Mouse (Mus musculus) CH12.LX (cell line): ENCODE results near the gene Lzts2. TPM values are rescaled to one million over a fixed set of nuclear protein-coding genes. Genes with fewer than 3 reads are reported as not detected.

Experiments
- DNase-seq: peaks from one replicate; pipeline ENCODE4 v3.0.0-alpha.2; 2013; ENCODE audit errors: extremely low read depth
- H3K27ac ChIP-seq: 2 replicates; pipeline ENCODE4 v1.5.1; 2012; ENCODE audit warnings: low read depth, mild to moderate bottlenecking, control low read depth, moderate library complexity; ENCODE audit not compliant: insufficient read depth
- H3K27me3 ChIP-seq: replicated peaks from 2 replicates; pipeline ENCODE3; 2012; ENCODE audit warnings: inconsistent platforms
- H3K36me3 ChIP-seq, 2 experiments: replicated peaks in 1 of 2; 2 replicates each; pipeline versions ENCODE3 to v1.6.1; 2012; ENCODE audit warnings: inconsistent platforms in 1 of 2, low read length in 1 of 2, mild to moderate bottlenecking in 1 of 2, mixed read lengths in 1 of 2, moderate library complexity in 1 of 2; ENCODE audit not compliant: control insufficient read depth in 1 of 2, insufficient read depth in 1 of 2
- H3K4me1 ChIP-seq, 2 experiments: 2 replicates each; pipeline ENCODE4 v1.6.1; 2012; ENCODE audit warnings: inconsistent platforms in 1 of 2, moderate library complexity in 1 of 2; ENCODE audit not compliant: insufficient read depth in 2 of 2, control insufficient read depth in 1 of 2
- H3K4me2 ChIP-seq: 2 replicates; pipeline ENCODE4 v1.6.1; 2012; ENCODE audit warnings: low read depth, mild to moderate bottlenecking, control low read depth; ENCODE audit not compliant: poor library complexity, insufficient read depth, severe bottlenecking
- H3K4me3 ChIP-seq, 3 experiments: fragments of 150-350 bp in 1 of 3; sonication (generic) in 1 of 3; replicated peaks in 1 of 3; 2 replicates each; pipeline versions ENCODE3 to v1.5.1; 2011 to 2012; ENCODE audit warnings: low read depth in 2 of 3, low read length in 2 of 3, mild to moderate bottlenecking in 2 of 3, moderate library complexity in 2 of 3, control low read depth in 1 of 3, improper control_type of control experiment in 1 of 3, inconsistent platforms in 1 of 3, mixed read lengths in 1 of 3; ENCODE audit not compliant: poor library complexity in 1 of 3
- H3K79me2 ChIP-seq: replicated peaks from 2 replicates; pipeline ENCODE4 v1.6.1; 2012; ENCODE audit warnings: mild to moderate bottlenecking, moderate library complexity; ENCODE audit not compliant: control insufficient read depth, poor library complexity, insufficient read depth, severe bottlenecking; ENCODE audit errors: extremely low read depth
- H3K9ac ChIP-seq: 2 replicates; pipeline ENCODE4 v1.6.1; 2012; ENCODE audit warnings: low read depth, mild to moderate bottlenecking, control low read depth, moderate library complexity; ENCODE audit not compliant: insufficient read depth
- H3K9me3 ChIP-seq: replicated peaks from 2 replicates; pipeline ENCODE3; 2012; ENCODE audit warnings: low read length, inconsistent platforms, mixed read lengths
- CTCF ChIP-seq, 2 experiments: IDR thresholded peaks in 1 of 2; conservative IDR thresholded peaks in 1 of 2; 2 replicates each; pipeline ENCODE4 v1.5.1; 2011 to 2012; ENCODE audit warnings: low read depth in 2 of 2, low read length in 2 of 2, improper control_type of control experiment in 1 of 2, inconsistent platforms in 1 of 2, mild to moderate bottlenecking in 1 of 2, moderate library complexity in 1 of 2
- ELF1 ChIP-seq: IDR thresholded peaks from 2 replicates; pipeline ENCODE4 v1.6.1; 2014; ENCODE audit warnings: low read depth, mild to moderate bottlenecking, inconsistent platforms, low read length, improper control_type of control experiment
- ETS1 ChIP-seq: conservative IDR thresholded peaks from 2 replicates; pipeline ENCODE4 v1.6.1; 2012; ENCODE audit warnings: low read depth, mild to moderate bottlenecking, inconsistent platforms, low read length, improper control_type of control experiment, moderate library complexity
- GABPA ChIP-seq: IDR thresholded peaks from 2 replicates; pipeline ENCODE4 v1.6.1; 2012; ENCODE audit warnings: low read depth, low read length, improper control_type of control experiment, inconsistent platforms; ENCODE audit not compliant: insufficient replicate concordance
- HCFC1 ChIP-seq: IDR thresholded peaks from 2 replicates; pipeline ENCODE4 v1.6.1; 2012; ENCODE audit warnings: low read depth, mild to moderate bottlenecking, inconsistent platforms, low read length, improper control_type of control experiment
- IRF4 ChIP-seq: IDR thresholded peaks from 2 replicates; pipeline ENCODE4 v1.6.1; 2014; ENCODE audit warnings: low read depth, mild to moderate bottlenecking, inconsistent platforms, low read length, improper control_type of control experiment
- KAT2A ChIP-seq: IDR thresholded peaks from 2 replicates; pipeline ENCODE4 v1.6.1; 2012; ENCODE audit warnings: low read length, improper control_type of control experiment, inconsistent platforms; ENCODE audit not compliant: insufficient replicate concordance
- MAX ChIP-seq: IDR thresholded peaks from 2 replicates; pipeline ENCODE4 v1.6.1; 2011; ENCODE audit warnings: low read length, improper control_type of control experiment
- MAZ ChIP-seq: IDR thresholded peaks from 2 replicates; pipeline ENCODE4 v1.6.1; 2012; ENCODE audit warnings: low read depth, mild to moderate bottlenecking, inconsistent platforms, low read length, improper control_type of control experiment, moderate library complexity
- MXI1 ChIP-seq: IDR thresholded peaks from 2 replicates; pipeline ENCODE4 v1.6.1; 2011; ENCODE audit warnings: mild to moderate bottlenecking, low read depth, low read length, improper control_type of control experiment
- NELFE ChIP-seq: IDR thresholded peaks from 2 replicates; pipeline ENCODE4 v1.6.1; 2011; ENCODE audit warnings: low read depth, low read length, improper control_type of control experiment
- POLR2A ChIP-seq: IDR thresholded peaks from 2 replicates; pipeline ENCODE4 v1.6.1; 2011; ENCODE audit warnings: low read depth, mild to moderate bottlenecking, improper control_type of control experiment, low read length
- POLR2AphosphoS2 ChIP-seq: IDR thresholded peaks from 2 replicates; pipeline ENCODE4 v1.6.1; 2011; ENCODE audit warnings: low read depth, low read length, improper control_type of control experiment
- RAD21 ChIP-seq: IDR thresholded peaks from 2 replicates; pipeline ENCODE4 v1.6.1; 2011; ENCODE audit warnings: low read depth, mild to moderate bottlenecking, low read length, improper control_type of control experiment, moderate library complexity
- SMC3 ChIP-seq: IDR thresholded peaks from 2 replicates; pipeline ENCODE4 v1.6.1; 2011; ENCODE audit warnings: low read depth, low read length, improper control_type of control experiment
- UBTF ChIP-seq: IDR thresholded peaks from 2 replicates; pipeline ENCODE4 v1.6.1; 2012; ENCODE audit warnings: low read depth, mild to moderate bottlenecking, inconsistent platforms, low read length, improper control_type of control experiment, moderate library complexity
- USF1 ChIP-seq: IDR thresholded peaks from 2 replicates; pipeline ENCODE4 v1.6.1; 2014; ENCODE audit warnings: low read depth, mild to moderate bottlenecking, inconsistent platforms, low read length, improper control_type of control experiment
- ZMIZ1 ChIP-seq: IDR thresholded peaks from 2 replicates; pipeline ENCODE4 v1.6.1; 2012; ENCODE audit warnings: low read depth, mild to moderate bottlenecking, inconsistent platforms, low read length, improper control_type of control experiment
- dilution Hi-C: fragments of 300-500 bp; cut with MboI; formaldehyde crosslinking; loops from 2 replicates; pipeline ENCODE4 v1.14.3; 2020; ENCODE audit warnings: low sequenced_read_pairs; ENCODE audit not compliant: extremely low pct_unique_long_range_greater_than_20kb, extremely low pct_ligation_motif_present
- in situ Hi-C: fragments of 300-500 bp; cut with MboI; formaldehyde crosslinking; loops from 3 replicates; pipeline ENCODE4 v1.14.3; 2019; ENCODE audit warnings: low sequenced_read_pairs, low pct_ligation_motif_present, low pct_unique_long_range_greater_than_20kb, mixed read lengths
- polyA plus RNA-seq: library from polyadenylated mRNA; unstranded; fragments of >175 nt; gene quantifications from 2 replicates; pipeline ENCODE4 v1.2.1, GENCODE M21; 2012; ENCODE audit warnings: low read depth; ENCODE audit not compliant: insufficient read length
- total RNA-seq, 2 experiments: library from RNA; depleted of rRNA; stranded (reverse); fragments of 300-350 nt in 1 of 2; fragments of >200 nt in 1 of 2; gene quantifications; 2 replicates each; pipeline ENCODE4 v1.2.3; 2012 to 2014

The Lzts2 gene
- total and polyA plus RNA-seq, 3 experiments = 0.68 to 22.1 (median 2.2) TPM

- Histone ChIP-seq H3K36me3 (peaks cover 5 to 30% of the 10 kb centered on the region in 2 experiments), H3K9me3 (no peaks in the 10 kb centered on the region), H3K27ac (no peak within 1 kb of the TSS), H3K9ac (peak within 1 kb of the TSS; percentile 50), H3K79me2 (no peaks in the 10 kb centered on the region), H3K4me1 (peaks cover 4 to 26% of the 10 kb centered on the region in 2 experiments; a peak in 3 of 4 replicates), H3K27me3 (peaks cover 47% of the 10 kb centered on the region), H3K4me3 (peak within 1 kb of the TSS; percentile 65 to 93 (median 70)), H3K4me2 (peak within 1 kb of the TSS; percentile 67)
- in situ Hi-C loops = loop anchor here (25.0 kb wide), 1 partner anchor 460 kb away; no protein-coding TSS in a partner anchor
- TF ChIP-seq ELF1 (peak; percentile 46), MAZ (peak; percentile 55; the same call in 1 of the 2 replicates), POLR2A (peak; percentile 54), CTCF (conservative IDR thresholded peaks at IDR 0.05 in 1 of 2, IDR thresholded peaks at IDR 0.05 in 1 of 2; ENCODE audit: low read depth in 2 of 2, low read length in 2 of 2) (peak; percentile 7 to 59; a peak in 2 of 4 replicates), MXI1 (peak; percentile 58; the same call in 1 of the 2 replicates), SMC3 (no peak), RAD21 (peak; percentile 7), HCFC1 (peak; percentile 26; the same call in 1 of the 2 replicates), USF1 (no peak)
- peak; percentile 66 for DNase-seq
- dilution Hi-C loops = no loop called here
Observed at GRCm38 (mm10) chr19:45047417-45047934, 33.3 kb downstream of the Lzts2 start, which contains the start of gene Sfxn3. TSS of gene Sfxn3 (plus strand) at chr19:45047503.

GRCm38 (mm10) chr19:45047935-45048643 is 33.9 kb downstream of the Lzts2 start:
- H3K36me3 ChIP-seq = peaks cover 9 to 35% of the 10 kb centered on the region in 2 experiments

More at GRCm38 (mm10) chr19:45047935-45048643, 33.9 kb downstream of the Lzts2 start:
- Histone ChIP-seq H3K4me1 (peaks cover 4 to 26% of the 10 kb centered on the region in 2 experiments; a peak in 3 of 4 replicates), H3K27ac (no peak overlapping the region), H3K9me3 (no peaks in the 10 kb centered on the region), H3K4me3 (peak overlapping the region; percentile 65 to 93 (median 70)), H3K27me3 (peaks cover 41% of the 10 kb centered on the region), H3K4me2 (peak overlapping the region; percentile 45), H3K9ac (peak overlapping the region; percentile 50), H3K79me2 (no peaks in the 10 kb centered on the region)
- dilution Hi-C loops = no loop called here
- TF ChIP-seq ZMIZ1 (no peak), MXI1 (peak; percentile 13; the same call in 1 of the 2 replicates), POLR2AphosphoS2 (no peak), UBTF (no peak), IRF4 (0 out of 2 replicates have a peak, but pooled peaks have one; percentile 19), KAT2A (no peak), NELFE (no peak), ETS1 (no peak), GABPA (no peak), MAX (no peak; the same call in 1 of the 2 replicates)
- DNase-seq = peak; percentile 53
- in situ Hi-C loops = loop anchor here (25.0 kb wide), 1 partner anchor 461 kb away; no protein-coding TSS in a partner anchor
